Mouse (Mus musculus) E14TG2a.4 (cell line): ENCODE measurements around the gene Uso1.

ENCODE experiments used
- H3K27me3 ChIP-seq: 2 replicates; pipeline ENCODE4 v1.6.1; 2014; ENCODE audit warnings: low read length, control low read depth; ENCODE audit not compliant: insufficient read depth
- H3K36me3 ChIP-seq: 2 replicates; pipeline ENCODE4 v1.6.1; 2014; ENCODE audit warnings: low read length, control low read depth; ENCODE audit not compliant: insufficient read depth
- H3K4me1 ChIP-seq: replicated peaks from 2 replicates; pipeline ENCODE4 v1.6.1; 2014; ENCODE audit warnings: low read depth, low read length, control low read depth
- H3K4me3 ChIP-seq: replicated peaks from 2 replicates; pipeline ENCODE4 v1.5.1; 2014; ENCODE audit warnings: mild to moderate bottlenecking, low read length
- H3K9me3 ChIP-seq: 2 replicates; pipeline ENCODE4 v1.6.1; 2014; ENCODE audit warnings: low read length, control low read depth
- CTCF ChIP-seq: conservative IDR thresholded peaks from 2 replicates; pipeline ENCODE4 v1.5.1; 2014; ENCODE audit warnings: low read length
- NANOG ChIP-seq: IDR thresholded peaks from 2 replicates; pipeline ENCODE4 v1.6.1; 2014; ENCODE audit warnings: borderline replicate concordance, low read length, mixed read lengths
- POU5F1 ChIP-seq: IDR thresholded peaks from 2 replicates; pipeline ENCODE4 v1.6.1; 2014; ENCODE audit warnings: low read length, borderline replicate concordance

The Uso1 gene

GRCm38 (mm10) chr5:92204162-92205036, 66.7 kb downstream of the Uso1 start:
- Histone ChIP-seq H3K4me1 (no peaks in the 10 kb centered on the region), H3K9me3 (no peaks in the 10 kb centered on the region), H3K36me3 (peaks cover 52% of the 10 kb centered on the region), H3K4me3 (no peak overlapping the region), H3K27me3 (no peaks in the 10 kb centered on the region)
- no peak for TF ChIP-seq NANOG
- no peak for TF ChIP-seq POU5F1
- no peak for TF ChIP-seq CTCF

- Histone ChIP-seq H3K4me1 (no peaks in the 10 kb centered on the region), H3K4me3 (no peak overlapping the region), H3K27me3 (no peaks in the 10 kb centered on the region)
Measured at GRCm38 (mm10) chr5:92205184-92205583, 67.4 kb downstream of the Uso1 start.

GRCm38 (mm10) chr5:92205706-92206105, 68.0 kb downstream of the Uso1 start:
- H3K4me1 ChIP-seq = no peaks in the 10 kb centered on the region
- H3K36me3 ChIP-seq = peaks cover 39% of the 10 kb centered on the region
- H3K9me3 ChIP-seq = no peaks in the 10 kb centered on the region
- H3K4me3 ChIP-seq = no peak overlapping the region
- TF ChIP-seq POU5F1 (no peak), CTCF (no peak), NANOG (no peak)
- no peaks in the 10 kb centered on the region for H3K27me3 ChIP-seq

More at GRCm38 (mm10) chr5:92205184-92205583, 67.4 kb downstream of the Uso1 start:
- peaks cover 45% of the 10 kb centered on the region for H3K36me3 ChIP-seq
- no peak for TF ChIP-seq POU5F1
- no peak for TF ChIP-seq CTCF
- no peak for TF ChIP-seq NANOG
- H3K9me3 ChIP-seq = no peaks in the 10 kb centered on the region

- Histone ChIP-seq H3K27me3 (no peaks in the 10 kb centered on the region), H3K4me3 (no peak overlapping the region), H3K9me3 (no peaks in the 10 kb centered on the region), H3K4me1 (no peaks in the 10 kb centered on the region), H3K36me3 (peaks cover 35% of the 10 kb centered on the region)
- no peak for TF ChIP-seq CTCF
- no peak for TF ChIP-seq POU5F1
- TF ChIP-seq NANOG = no peak
Measured at GRCm38 (mm10) chr5:92206121-92206520, 68.4 kb downstream of the Uso1 start.

- TF ChIP-seq POU5F1 = no peak
- TF ChIP-seq NANOG = no peak
- TF ChIP-seq CTCF = no peak
Measured at GRCm38 (mm10) chr5:92210205-92210604, 72.5 kb downstream of the Uso1 start.

GRCm38 (mm10) chr5:92212231-92212630, 74.5 kb downstream of the Uso1 start:
- Histone ChIP-seq H3K4me1 (peaks cover 2% of the 10 kb centered on the region; the same call in 1 of the 2 replicates), H3K4me3 (no peak overlapping the region), H3K36me3 (no peaks in the 10 kb centered on the region), H3K9me3 (no peaks in the 10 kb centered on the region), H3K27me3 (no peaks in the 10 kb centered on the region)
- TF ChIP-seq CTCF (no peak), POU5F1 (no peak), NANOG (no peak)

More at GRCm38 (mm10) chr5:92210205-92210604, 72.5 kb downstream of the Uso1 start:
- Histone ChIP-seq H3K9me3 (no peaks in the 10 kb centered on the region), H3K27me3 (no peaks in the 10 kb centered on the region), H3K36me3 (no peaks in the 10 kb centered on the region), H3K4me3 (no peak overlapping the region), H3K4me1 (no peaks in the 10 kb centered on the region)

- Histone ChIP-seq H3K4me3 (no peak within 1 kb of the TSS), H3K4me1 (peaks cover 22% of the 10 kb centered on the region), H3K27me3 (no peaks in the 10 kb centered on the region), H3K9me3 (no peaks in the 10 kb centered on the region), H3K36me3 (no peaks in the 10 kb centered on the region)
- no peak for TF ChIP-seq POU5F1
- no peak for TF ChIP-seq NANOG
Measured at GRCm38 (mm10) chr5:92215308-92215707, 77.6 kb downstream of the Uso1 start, which contains the start of gene U90926. U90926 (minus strand) TSS chr5:92215408.

- no peak overlapping the region for H3K4me3 ChIP-seq
- H3K9me3 ChIP-seq = no peaks in the 10 kb centered on the region
- peaks cover 27% of the 10 kb centered on the region for H3K4me1 ChIP-seq
- no peaks in the 10 kb centered on the region for H3K36me3 ChIP-seq
- TF ChIP-seq POU5F1 (no peak), NANOG (0 out of 2 replicates have a peak, but pooled peaks have one; percentile 24)
- no peaks in the 10 kb centered on the region for H3K27me3 ChIP-seq
Measured at GRCm38 (mm10) chr5:92218915-92219793, 81.4 kb downstream of the Uso1 start.
